Mouse (Mus musculus) brain, embryonic 14.5 days (tissue): ENCODE data around the gene Orai2.

Experiments used
- CTCF ChIP-seq: fragments of 200-500 bp; IDR thresholded peaks from 2 replicates; pipeline ENCODE4 v1.5.1; 2012; ENCODE audit warnings: inconsistent platforms, mild to moderate bottlenecking, moderate library complexity, borderline replicate concordance; ENCODE audit not compliant: insufficient read depth, insufficient read length; ENCODE audit errors: extremely low read depth
- POLR2A ChIP-seq: fragments of 200-500 bp; IDR thresholded peaks from 2 replicates; pipeline ENCODE4 v1.6.1; 2012; ENCODE audit warnings: mild to moderate bottlenecking, inconsistent platforms, borderline replicate concordance; ENCODE audit not compliant: poor library complexity, insufficient read depth, insufficient read length, severe bottlenecking; ENCODE audit errors: extremely low read depth

GRCm38 (mm10) chr5:136147704-136148103 lies 22.8 kb downstream of the Orai2 start:
- TF ChIP-seq CTCF (no peak), POLR2A (no peak)
